Mouse (Mus musculus): ENCODE data around the gene Gm3045. TPM values are rescaled to one million over a fixed set of nuclear protein-coding genes. Genes with fewer than 3 reads are reported as not detected.

The Gm3045 gene
- polyA plus RNA-seq, 1 experiment from 2014 or later: 0.10 TPM

GRCm38 (mm10) chr13:56471211-56471610 is 44.8 kb downstream of the Gm3045 start:
- ATAC-seq (ENCODE audit: insufficient number of reproducible peaks, low FRiP score, low TSS enrichment, low read depth): no peak
- Histone ChIP-seq H3K27me3 (no peaks in the 10 kb centered on the region), H3K9me3 (no peaks in the 10 kb centered on the region), H3K9ac (no peak overlapping the region), H3K27ac (no peak overlapping the region), H3K4me2 (no peak overlapping the region), H3K36me3 (no peaks in the 10 kb centered on the region), H3K4me1 (peaks cover 7% of the 10 kb centered on the region; the same call in 1 of the 2 replicates), H3K4me3 (no peak overlapping the region)
- WGBS: 82% methylated on average over 6 of the region's 6 CpGs

- no peak overlapping the region for H3K4me2 ChIP-seq
- H3K4me1 ChIP-seq: peaks cover 7% of the 10 kb centered on the region; the same call in 1 of the 2 replicates
- no peak for ATAC-seq (ENCODE audit: insufficient number of reproducible peaks, low FRiP score, low TSS enrichment, low read depth)
- H3K9ac ChIP-seq: no peak overlapping the region
- H3K27ac ChIP-seq: no peak overlapping the region
- H3K27me3 ChIP-seq: no peaks in the 10 kb centered on the region
- no peaks in the 10 kb centered on the region for H3K36me3 ChIP-seq
- 61% methylated on average over 9 of the region's 9 CpGs for WGBS
- H3K4me3 ChIP-seq: no peak overlapping the region
- H3K9me3 ChIP-seq: no peaks in the 10 kb centered on the region
Measured at GRCm38 (mm10) chr13:56471951-56472350, 45.6 kb downstream of the Gm3045 start.

GRCm38 (mm10) chr13:56472661-56473060 is 46.3 kb downstream of the Gm3045 start:
- no peak for ATAC-seq (ENCODE audit: insufficient number of reproducible peaks, low FRiP score, low TSS enrichment, low read depth)
- no peaks in the 10 kb centered on the region for H3K36me3 ChIP-seq
- H3K4me2 ChIP-seq: no peak overlapping the region
- peaks cover 7% of the 10 kb centered on the region; the same call in 1 of the 2 replicates for H3K4me1 ChIP-seq
- no peaks in the 10 kb centered on the region for H3K27me3 ChIP-seq
- no peak overlapping the region for H3K4me3 ChIP-seq
- 86% methylated on average over 9 of the region's 9 CpGs for WGBS
- no peak overlapping the region for H3K27ac ChIP-seq
- no peaks in the 10 kb centered on the region for H3K9me3 ChIP-seq
- H3K9ac ChIP-seq: no peak overlapping the region

- peaks cover 7% of the 10 kb centered on the region; the same call in 1 of the 2 replicates for H3K4me1 ChIP-seq
- no peak overlapping the region for H3K4me2 ChIP-seq
- no peak overlapping the region for H3K27ac ChIP-seq
- no peaks in the 10 kb centered on the region for H3K9me3 ChIP-seq
- no peak overlapping the region for H3K4me3 ChIP-seq
- no peaks in the 10 kb centered on the region for H3K36me3 ChIP-seq
- no peak for ATAC-seq (ENCODE audit: insufficient number of reproducible peaks, low FRiP score, low TSS enrichment, low read depth)
- H3K9ac ChIP-seq: no peak overlapping the region
- H3K27me3 ChIP-seq: no peaks in the 10 kb centered on the region
- 35% methylated on average over 4 of the region's 4 CpGs for WGBS
Measured at GRCm38 (mm10) chr13:56475363-56475762, 49.0 kb downstream of the Gm3045 start.

GRCm38 (mm10) chr13:56476790-56477189 is 50.4 kb downstream of the Gm3045 start:
- WGBS: 73% methylated on average over 5 of the region's 5 CpGs
- no peak overlapping the region for H3K27ac ChIP-seq
- ATAC-seq (ENCODE audit: insufficient number of reproducible peaks, low FRiP score, low TSS enrichment, low read depth): no peak
- no peaks in the 10 kb centered on the region for H3K27me3 ChIP-seq
- H3K9me3 ChIP-seq: no peaks in the 10 kb centered on the region
- no peak overlapping the region for H3K4me2 ChIP-seq
- peaks cover 4% of the 10 kb centered on the region; the same call in 1 of the 2 replicates for H3K4me1 ChIP-seq
- no peak overlapping the region for H3K4me3 ChIP-seq
- H3K36me3 ChIP-seq: no peaks in the 10 kb centered on the region
- H3K9ac ChIP-seq: no peak overlapping the region

- no peaks in the 10 kb centered on the region for H3K27me3 ChIP-seq
- H3K27ac ChIP-seq: no peak overlapping the region
- WGBS: 33% methylated on average over 6 of the region's 6 CpGs
- no peaks in the 10 kb centered on the region for H3K36me3 ChIP-seq
- H3K4me3 ChIP-seq: no peak overlapping the region
- no peak overlapping the region for H3K4me2 ChIP-seq
- H3K4me1 ChIP-seq: peaks cover 4% of the 10 kb centered on the region; the same call in 1 of the 2 replicates
- no peak for ATAC-seq (ENCODE audit: insufficient number of reproducible peaks, low FRiP score, low TSS enrichment, low read depth)
- H3K9ac ChIP-seq: no peak overlapping the region
- H3K9me3 ChIP-seq: no peaks in the 10 kb centered on the region
Measured at GRCm38 (mm10) chr13:56477271-56477670, 50.9 kb downstream of the Gm3045 start.

GRCm38 (mm10) chr13:56478027-56478426 is 51.6 kb downstream of the Gm3045 start:
- Histone ChIP-seq H3K4me3 (no peak overlapping the region), H3K9ac (no peak overlapping the region), H3K9me3 (no peaks in the 10 kb centered on the region), H3K36me3 (no peaks in the 10 kb centered on the region), H3K27me3 (no peaks in the 10 kb centered on the region), H3K4me1 (peaks cover 4% of the 10 kb centered on the region; the same call in 1 of the 2 replicates), H3K4me2 (no peak overlapping the region), H3K27ac (no peak overlapping the region)
- no peak for ATAC-seq (ENCODE audit: insufficient number of reproducible peaks, low FRiP score, low TSS enrichment, low read depth)
- 83% methylated on average over 6 of the region's 6 CpGs for WGBS

GRCm38 (mm10) chr13:56482146-56482545 is 55.8 kb downstream of the Gm3045 start, which contains the start of gene Il9:
Il9 (minus strand) TSS chr13:56482246.
- Histone ChIP-seq H3K9ac (no peak within 1 kb of the TSS), H3K36me3 (no peaks in the 10 kb centered on the region), H3K4me2 (no peak within 1 kb of the TSS), H3K27ac (no peak within 1 kb of the TSS), H3K9me3 (no peaks in the 10 kb centered on the region), H3K4me1 (no peaks in the 10 kb centered on the region), H3K4me3 (no peak within 1 kb of the TSS), H3K27me3 (no peaks in the 10 kb centered on the region)
- no peak for ATAC-seq (ENCODE audit: insufficient number of reproducible peaks, low FRiP score, low TSS enrichment, low read depth)
- WGBS: 76% methylated on average over 3 of the region's 3 CpGs

Other genes starting within 250 kb of the Gm3045 start
- 3.2 and 3.8 TPM in 2 replicates for gene Tifab, start 247.7 kb upstream of the Gm3045 start, polyA plus RNA-seq (2015; fragmentation: Nextera tagmentation; extraction: Ambion mirVana)
- not detected in 2 replicates for gene Neurog1, start 174.4 kb upstream of the Gm3045 start, polyA plus RNA-seq (2015; fragmentation: Nextera tagmentation; extraction: Ambion mirVana)
- 624 and 644 TPM in 2 replicates for gene Cxcl14, start 130.0 kb upstream of the Gm3045 start, polyA plus RNA-seq (2015; fragmentation: Nextera tagmentation; extraction: Ambion mirVana)
- gene Slc25a48, start 11.8 kb downstream of the Gm3045 start, polyA plus RNA-seq (2015; fragmentation: Nextera tagmentation; extraction: Ambion mirVana): 2.1 and 2.4 TPM in 2 replicates
- gene Il9, start 55.7 kb downstream of the Gm3045 start, polyA plus RNA-seq (2015; fragmentation: Nextera tagmentation; extraction: Ambion mirVana): not detected in 2 replicates
- gene Fbxl21, start 95.9 kb downstream of the Gm3045 start, polyA plus RNA-seq (2015; fragmentation: Nextera tagmentation; extraction: Ambion mirVana): 1.1 and 1.7 TPM in 2 replicates
- not detected in 2 replicates for gene Lect2, start 121.9 kb downstream of the Gm3045 start, polyA plus RNA-seq (2015; fragmentation: Nextera tagmentation; extraction: Ambion mirVana)
- gene Tgfbi, start 182.9 kb downstream of the Gm3045 start, polyA plus RNA-seq (2015; fragmentation: Nextera tagmentation; extraction: Ambion mirVana): 105 and 121 TPM in 2 replicates